Mouse (Mus musculus) lung, embryonic 15.5 days (tissue): Measurements from ENCODE around the gene D1Pas1. TPM values are rescaled to one million over a fixed set of nuclear protein-coding genes. Genes with fewer than 3 reads are reported as not detected.

Source experiments
- ATAC-seq: fragments of 200-750 bp; cut with Nextera tagmentation; 2 replicates; pipeline ENCODE4 v1.8.0; 2017; ENCODE audit warnings: moderate number of reproducible peaks, borderline replicate concordance; ENCODE audit not compliant: low FRiP score, low TSS enrichment; ENCODE audit errors: extremely low read depth
- H3K27ac ChIP-seq: fragments of 300-500 bp; sonication (generic); 2 replicates; pipeline ENCODE4 v1.5.1; 2015; ENCODE audit warnings: moderate library complexity, mild to moderate bottlenecking, inconsistent platforms
- H3K27me3 ChIP-seq: fragments of 300-500 bp; sonication (generic); 2 replicates; pipeline ENCODE4 v1.6.1; 2015; ENCODE audit warnings: inconsistent platforms
- H3K36me3 ChIP-seq: fragments of 300-500 bp; sonication (generic); 2 replicates; pipeline ENCODE4 v1.6.1; 2015; ENCODE audit warnings: inconsistent platforms
- H3K4me1 ChIP-seq: fragments of 300-500 bp; sonication (generic); 2 replicates; pipeline ENCODE4 v1.6.1; 2015; ENCODE audit warnings: inconsistent platforms
- H3K4me2 ChIP-seq: fragments of 300-500 bp; sonication (generic); 2 replicates; pipeline ENCODE4 v1.6.1; 2015; ENCODE audit warnings: inconsistent platforms, mild to moderate bottlenecking, moderate library complexity
- H3K4me3 ChIP-seq: fragments of 300-500 bp; sonication (generic); 2 replicates; pipeline ENCODE4 v1.5.1; 2015; ENCODE audit warnings: mild to moderate bottlenecking, inconsistent platforms
- H3K9ac ChIP-seq: fragments of 300-500 bp; sonication (generic); 2 replicates; pipeline ENCODE4 v1.6.1; 2015; ENCODE audit warnings: inconsistent platforms
- H3K9me3 ChIP-seq: fragments of 300-500 bp; sonication (generic); 2 replicates; pipeline ENCODE4 v1.6.1; 2016; ENCODE audit warnings: inconsistent platforms
- WGBS: fragments of 180-500 bp; shearing (Covaris S2); methylation state at CpG from one replicate; pipeline ENCODE4 v1.1.7; 2015; 5-methylcytosine and 5-hydroxymethylcytosine counted together
- polyA plus RNA-seq: library from polyadenylated mRNA; unstranded; fragments of >200 nt; fragmentation: Nextera tagmentation; extraction: Ambion mirVana; gene quantifications from 2 replicates; pipeline ENCODE4 v1.2.1, GENCODE M21; 2015

The D1Pas1 gene
- polyA plus RNA-seq, 1 experiment from 2014 or later: not detected

- 55% methylated on average over 4 of the region's 4 CpGs for WGBS
- no peaks in the 10 kb centered on the region for H3K9me3 ChIP-seq
- H3K4me2 ChIP-seq: no peak overlapping the region
- no peaks in the 10 kb centered on the region for H3K36me3 ChIP-seq
- H3K27me3 ChIP-seq: no peaks in the 10 kb centered on the region
- H3K27ac ChIP-seq: no peak overlapping the region
- no peak for ATAC-seq
- H3K4me1 ChIP-seq: no peaks in the 10 kb centered on the region
- H3K4me3 ChIP-seq: no peak overlapping the region
- no peak overlapping the region for H3K9ac ChIP-seq
These were observed 48.9 kb downstream of the D1Pas1 start for GRCm38 (mm10) chr1:187016116-187016515.

- 73% methylated on average over 7 of the region's 7 CpGs for WGBS
- ATAC-seq: no peak
These were observed 52.8 kb downstream of the D1Pas1 start for GRCm38 (mm10) chr1:187020011-187020410.

More at GRCm38 (mm10) chr1:187020011-187020410, 52.8 kb downstream of the D1Pas1 start:
- no peak overlapping the region for H3K9ac ChIP-seq
- no peaks in the 10 kb centered on the region for H3K27me3 ChIP-seq
- no peak overlapping the region for H3K4me2 ChIP-seq
- H3K4me3 ChIP-seq: no peak overlapping the region
- H3K9me3 ChIP-seq: no peaks in the 10 kb centered on the region
- H3K27ac ChIP-seq: no peak overlapping the region
- no peaks in the 10 kb centered on the region for H3K4me1 ChIP-seq
- H3K36me3 ChIP-seq: no peaks in the 10 kb centered on the region

Other genes with a start within 250 kb of the D1Pas1 start
- 62.3 and 63.5 TPM in 2 replicates for gene Rrp15, start 218.1 kb upstream of the D1Pas1 start, polyA plus RNA-seq
- gene Spata17, start 248.0 kb downstream of the D1Pas1 start, polyA plus RNA-seq: 1.5 and 1.6 TPM in 2 replicates
- 17.6 and 17.7 TPM in 2 replicates for gene Gpatch2, start 248.1 kb downstream of the D1Pas1 start, polyA plus RNA-seq